Mouse (Mus musculus) embryonic facial prominence, embryonic 12.5 days (tissue): Measurements from ENCODE around the gene Nqo2. TPM values are rescaled to one million over a fixed set of nuclear protein-coding genes. Genes with fewer than 3 reads are reported as not detected.
A peak's percentile ranks its signal among the peaks of the same experiment; 100 is the strongest.
"Not testable (repeated sequence)": the region's sequence is repeated elsewhere in the genome, so short reads cannot be mapped to it uniquely, and the experiment has no call there.

Experiments
- ATAC-seq: fragments of 200-750 bp; cut with Nextera tagmentation; 2 replicates; pipeline ENCODE4 v1.8.0; 2017; ENCODE audit not compliant: insufficient number of reproducible peaks, insufficient read depth, low FRiP score, low TSS enrichment
- H3K27ac ChIP-seq: fragments of 300-500 bp; sonication (generic); 2 replicates; pipeline ENCODE4 v1.5.1; 2016; ENCODE audit warnings: mild to moderate bottlenecking
- H3K27me3 ChIP-seq: fragments of 300-500 bp; sonication (generic); 2 replicates; pipeline ENCODE4 v1.6.1; 2016; ENCODE audit warnings: mild to moderate bottlenecking, moderate library complexity
- H3K36me3 ChIP-seq: fragments of 300-500 bp; sonication (generic); 2 replicates; pipeline ENCODE4 v1.6.1; 2016; ENCODE audit warnings: mild to moderate bottlenecking
- H3K4me1 ChIP-seq: fragments of 300-500 bp; sonication (generic); 2 replicates; pipeline ENCODE4 v1.6.1; 2016
- H3K4me2 ChIP-seq: fragments of 300-500 bp; sonication (generic); replicated peaks from 2 replicates; pipeline ENCODE4 v1.6.1; 2016; ENCODE audit warnings: mild to moderate bottlenecking, moderate library complexity
- H3K4me3 ChIP-seq: fragments of 300-500 bp; sonication (generic); 2 replicates; pipeline ENCODE4 v1.5.1; 2016; ENCODE audit warnings: mild to moderate bottlenecking
- H3K9ac ChIP-seq: fragments of 300-500 bp; sonication (generic); 2 replicates; pipeline ENCODE4 v1.6.1; 2016; ENCODE audit warnings: mild to moderate bottlenecking, moderate library complexity
- H3K9me3 ChIP-seq: fragments of 300-500 bp; sonication (generic); 2 replicates; pipeline ENCODE4 v1.6.1; 2016; ENCODE audit warnings: mild to moderate bottlenecking, moderate library complexity
- WGBS: fragments of 180-500 bp; shearing (Covaris S2); methylation state at CpG from one replicate; pipeline ENCODE4 v1.1.7; 2016; 5-methylcytosine and 5-hydroxymethylcytosine counted together
- polyA plus RNA-seq: library from polyadenylated mRNA; unstranded; fragments of >200 nt; fragmentation: Nextera tagmentation; extraction: Ambion mirVana; gene quantifications from 2 replicates; pipeline ENCODE4 v1.2.1, GENCODE M21; 2016

Nqo2 gene
- polyA plus RNA-seq = 15.5 and 15.8 TPM in 2 replicates

DNA sequence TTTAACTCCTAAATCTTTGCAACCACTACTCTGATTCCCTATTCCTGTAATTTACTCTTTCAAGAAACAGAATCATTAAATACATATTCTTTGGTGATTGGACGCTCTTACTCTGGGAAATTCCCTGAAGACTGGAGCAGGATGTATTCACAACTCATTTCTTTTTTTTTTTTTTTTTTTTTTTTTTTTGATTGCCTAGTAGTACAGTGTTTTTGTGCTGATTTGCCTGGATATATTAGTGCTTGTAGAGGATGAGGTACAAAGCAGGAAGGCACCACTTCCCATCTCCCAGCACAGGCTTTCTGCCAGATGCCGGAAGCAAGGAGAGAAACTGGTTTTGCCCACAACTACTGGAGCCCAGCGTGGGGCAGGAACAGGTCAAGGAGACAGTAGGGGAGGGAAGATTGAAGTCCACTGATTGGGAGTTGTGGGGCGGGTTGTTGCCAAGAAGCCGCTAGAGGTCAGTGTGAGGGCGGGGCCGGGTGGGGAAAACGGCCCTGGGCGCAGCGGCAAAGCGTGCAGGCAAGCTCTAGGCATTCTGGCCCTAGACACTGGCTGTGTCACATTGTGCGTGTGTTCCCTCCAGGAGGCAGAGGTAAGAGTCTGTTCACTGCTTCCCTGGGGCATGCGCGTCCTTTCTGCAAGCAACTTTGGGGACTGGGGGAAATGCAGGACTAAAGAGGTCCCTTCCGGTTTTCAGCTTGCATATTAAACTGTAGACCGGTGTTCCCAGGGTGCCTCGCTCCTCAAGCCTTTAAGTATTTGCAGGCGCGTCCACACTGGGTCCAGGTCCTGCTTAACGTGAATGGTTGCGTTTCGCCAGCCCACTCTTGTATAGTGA lies at the start of gene Nqo2:
TSS of gene Nqo2 (plus strand) at position 482 of the 841 bp plus-strand sequence.
- Histone ChIP-seq H3K9ac (peak within 1 kb of the TSS; percentile 54), H3K27me3 (no peaks in the 10 kb centered on the region), H3K27ac (peak within 1 kb of the TSS; percentile 90), H3K36me3 (no peaks in the 10 kb centered on the region), H3K4me3 (peak within 1 kb of the TSS; percentile 53), H3K4me1 (peaks cover 9% of the 10 kb centered on the region; the same call in 1 of the 2 replicates), H3K9me3 (no peaks in the 10 kb centered on the region), H3K4me2 (peak within 1 kb of the TSS; percentile 71)
- ATAC-seq = peak; percentile 78; the same call in 1 of the 2 replicates
- 2% methylated on average over 22 of the region's 22 CpGs for WGBS

GRCm38 (mm10) chr13:33921041-33921440 lies 43.4 kb upstream of the Nqo2 start:
- no peak for ATAC-seq

DNA sequence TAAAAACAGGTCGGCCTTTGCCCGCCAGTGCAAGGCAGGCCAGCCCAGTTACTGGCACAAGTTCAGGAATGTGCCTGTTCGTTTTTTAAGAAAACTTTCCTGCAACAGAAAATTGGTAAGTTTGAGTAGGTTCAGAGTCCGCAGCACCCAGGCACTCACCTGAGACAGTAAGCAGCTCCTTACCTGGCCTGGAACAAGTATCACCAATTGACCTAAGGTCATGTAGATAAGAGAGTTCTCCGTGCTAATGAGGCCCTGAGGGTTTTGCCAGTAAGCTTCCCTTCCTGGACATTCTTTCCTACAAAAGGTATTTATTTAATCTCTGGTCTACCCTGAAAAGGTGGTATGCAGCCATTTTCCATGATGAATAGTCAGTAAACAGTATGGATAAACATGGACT lies 42.8 kb upstream of the Nqo2 start:
- no peak for ATAC-seq
- Histone ChIP-seq H3K9me3 (no peaks in the 10 kb centered on the region), H3K27ac (no peak overlapping the region), H3K4me3 (no peak overlapping the region), H3K36me3 (peaks cover 36% of the 10 kb centered on the region), H3K4me2 (no peak overlapping the region), H3K4me1 (no peaks in the 10 kb centered on the region), H3K9ac (no peak overlapping the region), H3K27me3 (no peaks in the 10 kb centered on the region)
- whole genome bisulfite sequencing = 79% methylated on average over 5 of the region's 5 CpGs

More at GRCm38 (mm10) chr13:33921041-33921440, 43.4 kb upstream of the Nqo2 start:
- Histone ChIP-seq H3K4me2 (no peak overlapping the region), H3K27ac (no peak overlapping the region), H3K9me3 (no peaks in the 10 kb centered on the region), H3K9ac (no peak overlapping the region), H3K27me3 (no peaks in the 10 kb centered on the region), H3K4me1 (no peaks in the 10 kb centered on the region), H3K36me3 (peaks cover 36% of the 10 kb centered on the region), H3K4me3 (no peak overlapping the region)
- 91% methylated on average over 6 of the region's 6 CpGs for WGBS

DNA sequence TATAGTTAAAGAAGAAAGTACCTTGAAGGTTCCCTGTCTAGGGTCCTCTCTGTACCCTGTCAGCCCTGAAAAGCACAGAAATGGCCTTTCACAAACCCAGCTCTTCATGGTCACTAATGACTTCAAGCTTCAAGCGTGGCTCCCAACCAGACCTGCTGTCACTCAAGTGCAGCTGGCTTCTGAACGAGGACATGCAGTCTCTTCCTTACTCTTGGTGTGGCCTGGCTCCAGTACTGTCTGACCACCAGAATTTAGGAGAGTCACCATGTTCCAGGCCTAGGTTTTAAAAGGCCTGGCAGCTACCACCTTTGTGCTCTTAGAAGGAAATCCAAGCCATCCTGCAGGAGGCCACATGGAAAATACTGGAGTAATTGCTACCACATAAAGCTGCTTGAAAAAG lies 34.2 kb upstream of the Nqo2 start:
- WGBS = 66% methylated on average over 2 of the region's 2 CpGs
- Histone ChIP-seq H3K27me3 (no peaks in the 10 kb centered on the region), H3K9ac (no peak overlapping the region), H3K4me2 (no peak overlapping the region), H3K4me1 (peaks cover 6% of the 10 kb centered on the region; the same call in 1 of the 2 replicates), H3K9me3 (no peaks in the 10 kb centered on the region), H3K4me3 (no peak overlapping the region), H3K36me3 (no peaks in the 10 kb centered on the region), H3K27ac (no peak overlapping the region)
- no peak for ATAC-seq

- 79% methylated on average over 3 of the region's 3 CpGs for WGBS
- Histone ChIP-seq H3K27ac (no peak overlapping the region), H3K36me3 (no peaks in the 10 kb centered on the region), H3K4me1 (peaks cover 6% of the 10 kb centered on the region; the same call in 1 of the 2 replicates), H3K9me3 (no peaks in the 10 kb centered on the region), H3K9ac (no peak overlapping the region), H3K4me3 (no peak overlapping the region), H3K27me3 (no peaks in the 10 kb centered on the region), H3K4me2 (no peak overlapping the region)
- no peak for ATAC-seq
These were observed 33.6 kb upstream of the Nqo2 start for GRCm38 (mm10) chr13:33930912-33931311.

DNA sequence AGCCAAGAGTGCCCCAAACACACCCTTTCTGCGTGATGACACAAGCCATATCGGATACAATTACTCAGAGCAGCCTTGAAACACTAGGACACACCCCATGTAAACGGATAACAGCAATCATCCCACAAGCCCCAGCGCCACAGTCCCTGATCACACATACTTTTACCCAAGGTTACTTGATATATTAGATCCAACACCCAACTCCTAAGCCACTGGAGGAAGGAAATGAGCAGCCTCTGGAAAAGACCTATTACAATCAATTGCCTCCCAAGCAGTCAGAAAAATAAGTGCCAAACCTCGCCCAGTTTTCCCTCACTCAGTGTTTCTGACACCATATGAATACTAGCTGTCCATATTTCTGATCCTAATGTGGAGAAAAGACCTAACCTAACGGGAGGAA lies 29.7 kb upstream of the Nqo2 start:
- no peaks in the 10 kb centered on the region for H3K36me3 ChIP-seq
- H3K27ac ChIP-seq = no peak overlapping the region
- H3K4me2 ChIP-seq = peak overlapping the region; percentile 86
- H3K9me3 ChIP-seq = no peaks in the 10 kb centered on the region
- peaks cover 10% of the 10 kb centered on the region; the same call in 1 of the 2 replicates for H3K4me1 ChIP-seq
- H3K27me3 ChIP-seq = no peaks in the 10 kb centered on the region
- WGBS = 55% methylated on average over 6 of the region's 6 CpGs
- ATAC-seq = no peak
- 0 out of 2 replicates have a peak overlapping the region, but pooled peaks have one; percentile 64 for H3K4me3 ChIP-seq
- no peak overlapping the region for H3K9ac ChIP-seq

- Histone ChIP-seq H3K9me3 (no peaks in the 10 kb centered on the region), H3K9ac (peak overlapping the region; percentile 77), H3K4me2 (peak overlapping the region; percentile 86), H3K27ac (no peak overlapping the region), H3K36me3 (no peaks in the 10 kb centered on the region), H3K4me1 (peaks cover 10% of the 10 kb centered on the region; the same call in 1 of the 2 replicates), H3K27me3 (no peaks in the 10 kb centered on the region), H3K4me3 (peak overlapping the region; percentile 64)
- under 1% methylated on average over 42 of the region's 44 CpGs for WGBS
- ATAC-seq = peak; percentile 88
These were observed 28.9 kb upstream of the Nqo2 start for GRCm38 (mm10) chr13:33935465-33936181.

- Histone ChIP-seq H3K4me3 (no peak overlapping the region), H3K9me3 (no peaks in the 10 kb centered on the region), H3K4me2 (no peak overlapping the region), H3K27ac (no peak overlapping the region), H3K27me3 (no peaks in the 10 kb centered on the region), H3K9ac (no peak overlapping the region), H3K36me3 (no peaks in the 10 kb centered on the region), H3K4me1 (peaks cover 10% of the 10 kb centered on the region; the same call in 1 of the 2 replicates)
- no peak for ATAC-seq
- 84% methylated on average over 5 of the region's 5 CpGs for WGBS
These were observed 27.3 kb upstream of the Nqo2 start for GRCm38 (mm10) chr13:33937151-33937550.

DNA sequence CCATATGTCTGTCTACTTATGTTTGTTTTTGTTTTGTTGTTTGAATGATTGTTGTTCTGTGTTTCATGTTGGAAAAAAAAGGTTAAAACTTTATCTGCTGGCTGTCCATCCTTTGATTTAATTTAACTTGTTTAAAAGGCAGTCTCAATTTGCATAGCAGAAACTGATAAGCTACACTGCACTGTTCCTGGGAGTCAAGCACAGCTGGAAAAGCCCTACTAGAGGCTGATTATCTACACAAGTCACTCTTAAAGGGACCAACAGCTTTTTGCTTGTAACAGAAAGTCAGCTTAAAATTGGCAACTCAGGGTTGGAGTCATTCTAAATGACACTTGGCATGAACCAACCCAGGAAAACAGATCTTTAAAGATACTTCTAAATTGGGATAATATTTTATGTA lies 26.9 kb upstream of the Nqo2 start:
- ATAC-seq, H3K27me3 ChIP-seq, H3K4me1 ChIP-seq, H3K4me3 ChIP-seq, H3K27ac ChIP-seq, H3K9me3 ChIP-seq, H3K9ac ChIP-seq, H3K4me2 ChIP-seq, H3K36me3 ChIP-seq: not testable (repeated sequence)

- no peaks in the 10 kb centered on the region for H3K4me1 ChIP-seq
- no peaks in the 10 kb centered on the region for H3K27me3 ChIP-seq
- H3K9me3 ChIP-seq = no peaks in the 10 kb centered on the region
- H3K9ac ChIP-seq = no peak overlapping the region
- no peaks in the 10 kb centered on the region for H3K36me3 ChIP-seq
- WGBS = 93% methylated on average over 5 of the region's 5 CpGs
- H3K4me3 ChIP-seq = no peak overlapping the region
- no peak overlapping the region for H3K4me2 ChIP-seq
- no peak overlapping the region for H3K27ac ChIP-seq
- no peak for ATAC-seq
These were observed 23.1 kb upstream of the Nqo2 start for GRCm38 (mm10) chr13:33941288-33941808.

DNA sequence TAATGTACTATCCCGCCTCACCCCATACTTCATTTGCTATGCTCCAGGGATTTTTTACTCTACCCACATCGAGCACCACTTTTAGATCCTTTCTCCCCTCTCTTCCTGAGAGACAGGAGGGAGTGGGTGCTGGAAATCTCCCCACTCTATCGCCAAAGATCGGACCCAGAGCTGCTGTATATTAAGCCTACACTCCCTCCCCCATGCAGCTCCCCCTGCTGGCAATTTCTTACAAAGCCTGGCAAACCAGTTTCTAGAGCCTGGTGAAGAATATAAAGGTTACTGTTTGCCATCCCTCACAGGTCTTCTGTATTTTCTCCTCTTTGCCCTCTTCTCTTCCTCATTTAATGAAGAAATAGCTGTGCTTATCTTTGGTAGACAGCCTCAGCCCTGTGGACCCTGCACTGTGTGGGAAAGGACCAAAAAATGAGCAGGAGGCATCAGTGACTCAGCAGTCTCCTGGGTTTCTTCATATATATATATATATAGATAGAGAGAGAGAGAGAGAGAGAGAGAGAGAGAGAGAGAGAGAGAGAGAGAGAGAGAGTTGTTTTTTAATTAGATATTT lies 22.2 kb upstream of the Nqo2 start:
- WGBS = 43% methylated on average over 4 of the region's 4 CpGs
- ATAC-seq = no peak
- H3K4me2 ChIP-seq = no peak overlapping the region
- no peak overlapping the region for H3K27ac ChIP-seq
- no peak overlapping the region for H3K9ac ChIP-seq
- no peaks in the 10 kb centered on the region for H3K9me3 ChIP-seq
- H3K4me1 ChIP-seq = no peaks in the 10 kb centered on the region
- no peak overlapping the region for H3K4me3 ChIP-seq
- H3K27me3 ChIP-seq = no peaks in the 10 kb centered on the region
- no peaks in the 10 kb centered on the region for H3K36me3 ChIP-seq
